Mouse (Mus musculus): ENCODE data around the gene Gm12253.

The Gm12253 gene

GRCm38 (mm10) chr11:58432259-58432658 lies at the start of gene Gm12253:
Gene Gm12253 (plus strand): TSS chr11:58432559.
- no peak for DNase-seq (ENCODE audit: low read depth, low spot score)

- DNase-seq (ENCODE audit: low read depth, low spot score): no peak
Observed at GRCm38 (mm10) chr11:58399985-58400645, 32.2 kb upstream of the Gm12253 start.

- no peak for DNase-seq (ENCODE audit: low read depth, low spot score)
Observed at GRCm38 (mm10) chr11:58400655-58401054, 31.7 kb upstream of the Gm12253 start.

GRCm38 (mm10) chr11:58408066-58408465 lies 24.3 kb upstream of the Gm12253 start:
- no peak for DNase-seq (ENCODE audit: low read depth, low spot score)

GRCm38 (mm10) chr11:58418336-58418735 lies 14.0 kb upstream of the Gm12253 start:
- no peak for DNase-seq (ENCODE audit: low read depth, low spot score)

- DNase-seq (ENCODE audit: low read depth, low spot score): no peak
Observed at GRCm38 (mm10) chr11:58420815-58421214, 11.5 kb upstream of the Gm12253 start, which contains the start of gene 1810065E05Rik. Gene 1810065E05Rik (plus strand): TSS chr11:58421111.

GRCm38 (mm10) chr11:58437866-58438265 lies 5.5 kb downstream of the Gm12253 start:
- DNase-seq (ENCODE audit: low read depth, low spot score): peak; percentile 22

- no peak for DNase-seq (ENCODE audit: low read depth, low spot score)
Observed at GRCm38 (mm10) chr11:58452759-58453158, 20.4 kb downstream of the Gm12253 start, which contains the start of gene Lypd9. Gene Lypd9 (minus strand): TSS chr11:58452923.

GRCm38 (mm10) chr11:58453592-58453991 lies 21.2 kb downstream of the Gm12253 start:
- peak; percentile 47 for DNase-seq (ENCODE audit: low read depth, low spot score)

- DNase-seq (ENCODE audit: low read depth, low spot score): no peak
Observed at GRCm38 (mm10) chr11:58462170-58462569, 29.8 kb downstream of the Gm12253 start, which contains the start of gene Olfr30. Gene Olfr30 (minus strand): TSS chr11:58462270.
